Mouse (Mus musculus): ENCODE results near the gene Ptprg.
"Not testable (repeated sequence)": the region's sequence is repeated elsewhere in the genome, so short reads cannot be mapped to it uniquely, and the experiment has no call there.

DNA sequence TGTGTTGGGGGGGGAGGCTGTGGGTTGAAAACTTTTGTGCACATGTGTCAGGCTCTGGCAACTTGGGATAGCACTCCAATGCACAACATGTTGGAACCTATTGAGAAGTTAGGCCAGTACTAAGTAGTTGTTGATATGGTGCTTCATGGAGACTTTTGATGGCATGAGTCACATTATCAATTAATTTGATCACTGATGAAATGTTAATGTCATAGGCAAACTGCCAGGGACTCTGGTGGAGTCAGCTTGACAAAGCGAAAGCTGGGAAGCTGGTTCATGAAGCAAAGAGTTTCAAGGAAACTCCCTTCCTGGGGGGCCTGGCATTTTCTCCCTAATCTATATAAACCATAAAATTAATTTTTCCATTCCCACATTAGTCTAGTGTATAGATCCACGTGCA lies 508.0 kb downstream of the Ptprg start:
- not testable (repeated sequence) for TF ChIP-seq CTCF, EP300 (IDR thresholded peaks at IDR 0.05; ENCODE audit: low read depth)
